Mouse (Mus musculus) hindbrain, embryonic 15.5 days (tissue): ENCODE measurements at regions not wholly inside any gene's neighbourhood (a gene's known extent, or its start where the extent isn't known, plus 50 kb on each side); places are given as distances from the start of the nearest gene placed in this dataset.

Experiments
- ATAC-seq: fragments of 200-750 bp; cut with Nextera tagmentation; 2 replicates; pipeline ENCODE4 v1.8.0; 2017; ENCODE audit warnings: low read depth, moderate number of reproducible peaks, moderate TSS enrichment; ENCODE audit not compliant: low FRiP score
- H3K27ac ChIP-seq: fragments of 300-500 bp; sonication (generic); replicated peaks from 2 replicates; pipeline ENCODE4 v1.5.1; 2015; ENCODE audit warnings: mild to moderate bottlenecking, inconsistent platforms
- H3K27me3 ChIP-seq: fragments of 300-500 bp; sonication (generic); 2 replicates; pipeline ENCODE4 v1.6.1; 2015; ENCODE audit warnings: control low read depth, inconsistent platforms
- H3K36me3 ChIP-seq: fragments of 300-500 bp; sonication (generic); 2 replicates; pipeline ENCODE4 v1.6.1; 2015; ENCODE audit warnings: control low read depth, inconsistent platforms
- H3K4me1 ChIP-seq: fragments of 300-500 bp; sonication (generic); replicated peaks from 2 replicates; pipeline ENCODE4 v1.6.1; 2015; ENCODE audit warnings: control low read depth, inconsistent platforms
- H3K4me2 ChIP-seq: fragments of 300-500 bp; sonication (generic); 2 replicates; pipeline ENCODE4 v1.6.1; 2015; ENCODE audit warnings: moderate library complexity, mild to moderate bottlenecking, inconsistent platforms
- H3K4me3 ChIP-seq: fragments of 300-500 bp; sonication (generic); 2 replicates; pipeline ENCODE4 v1.5.1; 2015; ENCODE audit warnings: mild to moderate bottlenecking, inconsistent platforms
- H3K9ac ChIP-seq: fragments of 300-500 bp; sonication (generic); 2 replicates; pipeline ENCODE4 v1.6.1; 2015; ENCODE audit warnings: inconsistent platforms
- H3K9me3 ChIP-seq: fragments of 300-500 bp; sonication (generic); 2 replicates; pipeline ENCODE4 v1.6.1; 2016; ENCODE audit warnings: control low read depth, inconsistent platforms
- WGBS: fragments of 180-500 bp; shearing (Covaris S2); methylation state at CpG from one replicate; pipeline ENCODE4 v1.1.7; 2015; 5-methylcytosine and 5-hydroxymethylcytosine counted together

DNA sequence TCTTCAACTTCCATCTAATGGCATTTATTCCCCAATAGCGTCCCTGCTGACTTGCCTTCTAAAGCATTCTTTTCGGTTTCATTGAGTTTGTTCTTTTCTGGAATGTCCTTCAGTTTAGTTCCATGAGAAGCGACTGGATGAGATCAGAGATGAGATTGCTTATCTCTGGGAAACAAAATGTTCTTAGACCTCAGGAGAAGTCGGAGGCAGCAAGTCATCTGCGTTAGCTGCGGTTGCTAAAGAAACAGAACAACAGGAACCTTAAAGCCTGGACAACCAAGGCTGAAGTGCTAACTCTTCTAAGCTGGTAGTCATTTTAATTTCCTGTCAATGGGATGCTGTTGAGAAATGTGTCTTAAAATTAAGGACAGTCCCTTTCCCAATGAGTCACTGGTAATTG, 365.3 kb downstream of the Pbx1 start:
- no peak overlapping the region for H3K4me2 ChIP-seq
- H3K36me3 ChIP-seq, result no peaks in the 10 kb centered on the region
- whole genome bisulfite sequencing, result 68% methylated on average over 6 of the region's 6 CpGs
- H3K9me3 ChIP-seq, result no peaks in the 10 kb centered on the region
- no peaks in the 10 kb centered on the region for H3K27me3 ChIP-seq
- no peak overlapping the region for H3K9ac ChIP-seq
- no peak overlapping the region for H3K4me3 ChIP-seq
- ATAC-seq, result no peak
- peaks cover 18% of the 10 kb centered on the region for H3K4me1 ChIP-seq
- H3K27ac ChIP-seq, result no peak overlapping the region

GRCm38 (mm10) chr1:168068003-168068919, 363.8 kb downstream of the Pbx1 start:
- Histone ChIP-seq H3K27me3 (no peaks in the 10 kb centered on the region), H3K4me2 (no peak overlapping the region), H3K27ac (no peak overlapping the region), H3K4me3 (no peak overlapping the region), H3K9ac (no peak overlapping the region), H3K9me3 (no peaks in the 10 kb centered on the region), H3K36me3 (no peaks in the 10 kb centered on the region), H3K4me1 (peaks cover 18% of the 10 kb centered on the region)
- no peak for ATAC-seq
- WGBS, result 67% methylated on average over 9 of the region's 9 CpGs

DNA sequence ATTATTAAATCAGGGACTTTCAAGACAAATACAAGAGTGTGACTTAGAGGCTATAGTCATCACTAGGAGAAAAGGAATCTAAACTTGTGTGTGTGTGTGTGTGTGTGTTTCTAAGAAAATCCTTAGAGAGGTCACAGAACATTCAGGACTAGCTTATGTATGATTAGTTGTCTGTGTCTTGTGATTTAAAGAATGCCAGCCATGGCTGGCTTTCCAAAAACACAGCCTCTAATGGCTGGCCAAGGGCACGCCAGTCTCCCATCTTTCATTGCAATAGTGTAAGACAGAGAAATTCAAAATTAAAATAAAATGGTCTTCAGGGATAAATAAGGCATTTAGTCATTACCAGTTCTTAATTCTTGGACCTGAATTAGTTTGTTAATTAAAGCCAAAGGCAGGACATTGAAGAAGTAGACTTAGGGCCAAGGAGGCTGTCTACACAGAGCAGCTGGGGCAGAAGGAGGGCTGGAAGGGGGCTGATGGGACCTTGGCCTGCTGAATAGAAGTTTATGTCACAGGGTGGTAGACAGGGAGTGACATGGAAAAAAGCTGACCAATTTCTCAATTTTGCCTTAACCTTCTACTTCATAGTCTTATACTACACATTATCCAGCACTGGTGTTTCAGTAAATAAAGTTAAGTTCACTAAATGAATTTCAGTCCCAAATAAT, 363.0 kb downstream of the Pbx1 start:
- H3K27me3 ChIP-seq, result no peaks in the 10 kb centered on the region
- no peak overlapping the region for H3K4me3 ChIP-seq
- no peak overlapping the region for H3K27ac ChIP-seq
- no peak overlapping the region for H3K9ac ChIP-seq
- ATAC-seq, result no peak
- no peak overlapping the region for H3K4me2 ChIP-seq
- no peaks in the 10 kb centered on the region for H3K36me3 ChIP-seq
- no peaks in the 10 kb centered on the region for H3K9me3 ChIP-seq
- H3K4me1 ChIP-seq, result peaks cover 18% of the 10 kb centered on the region
- WGBS, result 84% methylated on average over 1 of the region's 1 CpGs
